ENCODE assay signal across 9 mouse cellular contexts in genomic region chr8:116372574-116372973, GRCm38 (mm10).
DNase-seq lines count a peak whose midpoint lies in the region; ATAC-seq and TF ChIP-seq lines count a peak whose summit lies in the region.
"Had no signal": no experiment of that assay in that cellular context is flagged by ENCODE, and none has a peak within 500 bp of the region (broad histone marks: within the 10 kb centered on the region; RNA-seq: fewer than 3 reads in every experiment).

No protein-coding gene starts in this region.

- no peaks in the 10 kb centered on the region for H3K27me3 ChIP-seq in midbrain, embryonic 14.5 days (ENCODE audit: control insufficient read depth, insufficient read depth, low read length)
- no peaks in the 10 kb centered on the region; the same call in 1 of the 2 replicates for H3K27me3 ChIP-seq in midbrain, embryonic 13.5 days
- H3K27me3 ChIP-seq in thymus, adult 2 months (ENCODE audit: control insufficient read depth, insufficient read depth, low read length): no peaks in the 10 kb centered on the region
- H3K27me3 ChIP-seq: megakaryocyte, embryonic 14.5 days had no signal

- ATAC-seq in midbrain, embryonic 14.5 days (ENCODE audit: low FRiP score, low TSS enrichment): no peak
- ATAC-seq in midbrain, embryonic 13.5 days: no peak
- ATAC-seq in common myeloid progenitor, adult 5-6 weeks (replicated peaks; ENCODE audit: low read depth, poor library complexity, severe bottlenecking): 0 out of 2 replicates have a peak, but pooled peaks have one; percentile 14
- ATAC-seq in inflammation-experienced regulatory T-cells, adult 6 months: no peak

- no peaks in the 10 kb centered on the region for H3K36me3 ChIP-seq in midbrain, embryonic 14.5 days (ENCODE audit: control insufficient read depth, insufficient read depth, low read length)
- H3K36me3 ChIP-seq in midbrain, embryonic 13.5 days: no peaks in the 10 kb centered on the region
- H3K36me3 ChIP-seq in thymus, adult 2 months (ENCODE audit: control insufficient read depth, insufficient read depth, low read length): no peaks in the 10 kb centered on the region

- H3K9me3 ChIP-seq in midbrain, embryonic 14.5 days (ENCODE audit: control insufficient read depth, low read length): no peaks in the 10 kb centered on the region
- no peaks in the 10 kb centered on the region for H3K9me3 ChIP-seq in midbrain, embryonic 13.5 days

- no peak overlapping the region for H3K27ac ChIP-seq in midbrain, embryonic 14.5 days (replicated peaks; ENCODE audit: low read depth, low read length)
- no peak overlapping the region for H3K27ac ChIP-seq in midbrain, embryonic 13.5 days
- no peak overlapping the region for H3K27ac ChIP-seq in thymus, adult 2 months (ENCODE audit: control insufficient read depth, insufficient read depth, low read length)

- H3K9ac ChIP-seq in midbrain, embryonic 14.5 days (replicated peaks; ENCODE audit: low read length): no peak overlapping the region
- no peak overlapping the region for H3K9ac ChIP-seq in midbrain, embryonic 13.5 days (replicated peaks)

- DNase-seq in midbrain, embryonic 14.5 days: peak; percentile 70
- peak; percentile 53 to 68 for DNase-seq in heart, postnatal 36 days
- DNase-seq in left cerebral cortex, postnatal 10 days (ENCODE audit: extremely low spot score in 1 of 2, low spot score in 2 of 2): peak; percentile 55 to 77
- peak; percentile 56 for DNase-seq in right cerebral cortex, postnatal 25 days
- DNase-seq in thymus, adult 2 months: no peak

- TF ChIP-seq POLR2A in thymus, adult 2 months (IDR thresholded peaks at IDR 0.05; ENCODE audit: control insufficient read depth, extremely low read depth, insufficient read depth, low read length, poor library complexity): no peak

- H3K4me1 ChIP-seq in midbrain, embryonic 14.5 days (ENCODE audit: control insufficient read depth, insufficient read depth, low read length): peaks cover under 1% of the 10 kb centered on the region; the same call in 1 of the 2 replicates
- H3K4me1 ChIP-seq in midbrain, embryonic 13.5 days (replicated peaks): 0 out of 2 replicates have a peak, but pooled peaks cover 7% of the 10 kb centered on the region
- no peaks in the 10 kb centered on the region for H3K4me1 ChIP-seq in thymus, adult 2 months (replicated peaks; ENCODE audit: control insufficient read depth, insufficient read depth, low read length)
- H3K4me1 ChIP-seq: megakaryocyte, embryonic 14.5 days had no signal

- TF ChIP-seq CTCF in thymus, adult 2 months (IDR thresholded peaks at IDR 0.05; ENCODE audit: borderline replicate concordance, control insufficient read depth, extremely low read depth, insufficient read depth, low read length, poor library complexity): no peak

- 49% methylated on average over 3 of the region's 3 CpGs for WGBS in midbrain, embryonic 14.5 days
- WGBS in midbrain, embryonic 13.5 days: 52% methylated on average over 3 of the region's 3 CpGs
- 54% methylated on average over 3 of the region's 3 CpGs for WGBS in thymus, adult 2 months

- no peak overlapping the region for H3K4me2 ChIP-seq in midbrain, embryonic 14.5 days (ENCODE audit: low read length)
- no peak overlapping the region for H3K4me2 ChIP-seq in midbrain, embryonic 13.5 days (replicated peaks)

- intact Hi-C loops in heart, postnatal 36 days (cut with DNase I): no loop called here
- intact Hi-C loops in left cerebral cortex, postnatal 10 days (cut with DNase I): no loop called here

- no peak overlapping the region for H3K4me3 ChIP-seq in midbrain, embryonic 14.5 days (replicated peaks; ENCODE audit: low read depth, low read length)
- no peak overlapping the region for H3K4me3 ChIP-seq in midbrain, embryonic 13.5 days (replicated peaks)
- H3K4me3 ChIP-seq in thymus, adult 2 months (ENCODE audit: control insufficient read depth, insufficient read depth, low read length): no peak overlapping the region
- H3K4me3 ChIP-seq: megakaryocyte, embryonic 14.5 days had no signal
